Mouse (Mus musculus) olfactory bulb, adult 2 months (tissue): ENCODE data around the gene Elovl3. TPM values are rescaled to one million over a fixed set of nuclear protein-coding genes. Genes with fewer than 3 reads are reported as not detected.

Experiments
- H3K27ac ChIP-seq: fragments of 200-500 bp; 2 replicates; pipeline ENCODE4 v1.5.1; 2012; ENCODE audit warnings: low read depth, low read length; ENCODE audit not compliant: insufficient read depth
- H3K4me1 ChIP-seq: fragments of 200-500 bp; 2 replicates; pipeline ENCODE4 v1.6.1; 2012; ENCODE audit warnings: low read length; ENCODE audit not compliant: control insufficient read depth, insufficient read depth
- H3K4me3 ChIP-seq: fragments of 200-500 bp; 2 replicates; pipeline ENCODE4 v1.5.1; 2012; ENCODE audit warnings: mild to moderate bottlenecking, low read depth, low read length, moderate library complexity; ENCODE audit not compliant: insufficient read depth
- CTCF ChIP-seq: fragments of 200-500 bp; IDR thresholded peaks from 2 replicates; pipeline ENCODE4 v1.5.1; 2012; ENCODE audit warnings: low read depth, mild to moderate bottlenecking, low read length, moderate library complexity; ENCODE audit not compliant: insufficient read depth
- POLR2A ChIP-seq: fragments of 200-500 bp; IDR thresholded peaks from 2 replicates; pipeline ENCODE4 v1.6.1; 2012; ENCODE audit warnings: mild to moderate bottlenecking, low read depth, low read length, moderate library complexity; ENCODE audit not compliant: insufficient read depth
- WGBS: fragments of 180-500 bp; shearing (Covaris S2); methylation state at CpG from one replicate; pipeline ENCODE4 v1.1.7; 2018; 5-methylcytosine and 5-hydroxymethylcytosine counted together
- polyA plus RNA-seq: library from polyadenylated mRNA; stranded (reverse); fragments of >200 nt; gene quantifications from 2 replicates; pipeline ENCODE4 v1.2.4, GENCODE M21; 2012; ENCODE audit warnings: low replicate concordance; ENCODE audit not compliant: missing spikeins, insufficient read depth, insufficient read length

Gene Elovl3
- polyA plus RNA-seq, 1 experiment: not detected

- 90% methylated on average over 2 of the region's 2 CpGs for WGBS
- H3K4me3 ChIP-seq: no peak overlapping the region
- TF ChIP-seq POLR2A (no peak), CTCF (no peak)
- H3K27ac ChIP-seq: no peak overlapping the region
- peaks cover 8% of the 10 kb centered on the region for H3K4me1 ChIP-seq
Measured at GRCm38 (mm10) chr19:46180274-46180673, 48.6 kb downstream of the Elovl3 start.

GRCm38 (mm10) chr19:46182241-46182640 lies 50.5 kb downstream of the Elovl3 start:
- Histone ChIP-seq H3K27ac (no peak overlapping the region), H3K4me3 (no peak overlapping the region), H3K4me1 (peaks cover 5% of the 10 kb centered on the region; the same call in 1 of the 2 replicates)
- 94% methylated on average over 3 of the region's 3 CpGs for WGBS
- TF ChIP-seq POLR2A (no peak), CTCF (no peak)

Other genes with a start within 250 kb of the Elovl3 start
- gene Armh3, start 133.4 kb upstream of the Elovl3 start, polyA plus RNA-seq: not detected in 2 replicates
- not detected in 2 replicates for gene Hps6, start 128.4 kb upstream of the Elovl3 start, polyA plus RNA-seq
- not detected in 2 replicates for gene Pprc1, start 87.0 kb upstream of the Elovl3 start, polyA plus RNA-seq
- gene Ldb1, start 86.7 kb upstream of the Elovl3 start, polyA plus RNA-seq: 245 TPM in 1 of 2 replicates, not detected in the other
- not detected in 2 replicates for gene Nolc1, start 56.0 kb upstream of the Elovl3 start, polyA plus RNA-seq
- gene Pitx3, start 16.4 kb downstream of the Elovl3 start, polyA plus RNA-seq: not detected in 2 replicates
- 348 TPM in 1 of 2 replicates, not detected in the other for gene Gbf1, start 20.6 kb downstream of the Elovl3 start, polyA plus RNA-seq
- not detected in 2 replicates for gene Nfkb2, start 172.4 kb downstream of the Elovl3 start, polyA plus RNA-seq
- gene Psd, start 195.3 kb downstream of the Elovl3 start, polyA plus RNA-seq: not detected in 2 replicates
- not detected in 2 replicates for gene Fbxl15, start 196.3 kb downstream of the Elovl3 start, polyA plus RNA-seq
- gene Cuedc2, start 206.8 kb downstream of the Elovl3 start, polyA plus RNA-seq: not detected in 2 replicates
- not detected in 2 replicates for gene Mfsd13a, start 209.2 kb downstream of the Elovl3 start, polyA plus RNA-seq
- not detected in 2 replicates for gene 2310034G01Rik, start 218.4 kb downstream of the Elovl3 start, polyA plus RNA-seq